Mouse (Mus musculus): ENCODE measurements around the gene Ddx50. TPM values are rescaled to one million over a fixed set of nuclear protein-coding genes. Genes with fewer than 3 reads are reported as not detected.
A peak's percentile ranks its signal among the peaks of the same experiment; 100 is the strongest.
"Not testable (repeated sequence)": the region's sequence is repeated elsewhere in the genome, so short reads cannot be mapped to it uniquely, and the experiment has no call there.

Gene Ddx50
- polyA plus RNA-seq, 1 experiment: 95.4 TPM

- not testable (repeated sequence) for H3K4me3 ChIP-seq (ENCODE audit: insufficient read depth, low read depth, low read length); H3K4me1 ChIP-seq (ENCODE audit: control insufficient read depth, insufficient read depth, insufficient read length, low read length); H3K27ac ChIP-seq (replicated peaks; ENCODE audit: low read depth, low read length)
Observed at GRCm38 (mm10) chr10:62579129-62579528, 71.9 kb downstream of the Ddx50 start.

GRCm38 (mm10) chr10:62578338-62579100 lies 72.5 kb downstream of the Ddx50 start, which contains the start of gene Kif1bp:
Gene Kif1bp (minus strand): TSS chr10:62578457.
- Histone ChIP-seq H3K4me3 (ENCODE audit: insufficient read depth, low read depth, low read length) (peak within 1 kb of the TSS; percentile 80), H3K27ac (replicated peaks; ENCODE audit: low read depth, low read length) (no peak within 1 kb of the TSS; the same call in 1 of the 2 replicates), H3K4me1 (ENCODE audit: control insufficient read depth, insufficient read depth, insufficient read length, low read length) (no peaks in the 10 kb centered on the region)

- H3K27ac ChIP-seq (replicated peaks; ENCODE audit: low read depth, low read length): no peak overlapping the region; the same call in 1 of the 2 replicates
- H3K4me1 ChIP-seq (ENCODE audit: control insufficient read depth, insufficient read depth, insufficient read length, low read length): no peaks in the 10 kb centered on the region
- peak overlapping the region; percentile 80 for H3K4me3 ChIP-seq (ENCODE audit: insufficient read depth, low read depth, low read length)
Observed at GRCm38 (mm10) chr10:62577673-62578337, 73.2 kb downstream of the Ddx50 start.

GRCm38 (mm10) chr10:62575001-62575400 lies 76.0 kb downstream of the Ddx50 start:
- Histone ChIP-seq H3K27ac (replicated peaks; ENCODE audit: low read depth, low read length) (no peak overlapping the region), H3K4me1 (ENCODE audit: control insufficient read depth, insufficient read depth, insufficient read length, low read length) (no peaks in the 10 kb centered on the region), H3K4me3 (ENCODE audit: insufficient read depth, low read depth, low read length) (no peak overlapping the region)

- Histone ChIP-seq H3K4me3 (ENCODE audit: insufficient read depth, low read depth, low read length) (no peak overlapping the region), H3K27ac (replicated peaks; ENCODE audit: low read depth, low read length) (no peak overlapping the region), H3K4me1 (ENCODE audit: control insufficient read depth, insufficient read depth, insufficient read length, low read length) (no peaks in the 10 kb centered on the region)
Observed at GRCm38 (mm10) chr10:62570126-62570871, 80.7 kb downstream of the Ddx50 start.

- Histone ChIP-seq H3K4me1 (ENCODE audit: control insufficient read depth, insufficient read depth, insufficient read length, low read length) (no peaks in the 10 kb centered on the region), H3K4me3 (ENCODE audit: insufficient read depth, low read depth, low read length) (no peak overlapping the region), H3K27ac (replicated peaks; ENCODE audit: low read depth, low read length) (no peak overlapping the region)
Observed at GRCm38 (mm10) chr10:62568861-62569260, 82.2 kb downstream of the Ddx50 start.

Other genes starting within 250 kb of the Ddx50 start
- gene Hkdc1, start 228.7 kb downstream of the Ddx50 start, polyA plus RNA-seq (2012; ENCODE audit: insufficient read depth, insufficient read length, missing spikeins): not detected in 2 replicates
- not detected in 2 replicates for gene 4930507D05Rik, start 201.7 kb downstream of the Ddx50 start, polyA plus RNA-seq (2012; ENCODE audit: insufficient read depth, insufficient read length, missing spikeins)
- gene Supv3l1, start 201.5 kb downstream of the Ddx50 start, polyA plus RNA-seq (2012; ENCODE audit: insufficient read depth, insufficient read length, missing spikeins): 46.3 and 62.1 TPM in 2 replicates
- gene Vps26a, start 164.4 kb downstream of the Ddx50 start, polyA plus RNA-seq (2012; ENCODE audit: insufficient read depth, insufficient read length, missing spikeins): 46.9 and 61.9 TPM in 2 replicates
- gene Srgn, start 123.8 kb downstream of the Ddx50 start, polyA plus RNA-seq (2012; ENCODE audit: insufficient read depth, insufficient read length, missing spikeins): 48.5 and 88.7 TPM in 2 replicates
- 23.4 and 26.4 TPM in 2 replicates for gene Kif1bp, start 72.8 kb downstream of the Ddx50 start, polyA plus RNA-seq (2012; ENCODE audit: insufficient read depth, insufficient read length, missing spikeins)
- 18.9 TPM in 2 replicates for gene Ddx21, start 48.9 kb downstream of the Ddx50 start, polyA plus RNA-seq (2012; ENCODE audit: insufficient read depth, insufficient read length, missing spikeins)
- gene Stox1, start 74.9 kb upstream of the Ddx50 start, polyA plus RNA-seq (2012; ENCODE audit: insufficient read depth, insufficient read length, missing spikeins): 1.1 TPM in 1 of 2 replicates, not detected in the other
- 17.6 and 36.2 TPM in 2 replicates for gene Ccar1, start 141.1 kb upstream of the Ddx50 start, polyA plus RNA-seq (2012; ENCODE audit: insufficient read depth, insufficient read length, missing spikeins)